Mouse (Mus musculus) adrenal gland, postnatal 36 days (tissue): ENCODE measurements around the gene Zbtb32. TPM values are rescaled to one million over a fixed set of nuclear protein-coding genes. Genes with fewer than 3 reads are reported as not detected.

Experiments used
- DNase-seq, 2 experiments: peaks; one replicate each; pipeline ENCODE4 v3.0.0; 2021; ENCODE audit warnings: mixed read lengths in 1 of 2
- total RNA-seq, 2 experiments: library from RNA; stranded (reverse); gene quantifications; 2 replicates each; pipeline ENCODE4 v1.2.3; 2021

The Zbtb32 gene
- total RNA-seq, 2 experiments from 2014 or later, result 0.72 TPM; not detected in 1

- DNase-seq, result no peak
These were observed 1.9 kb upstream of the Zbtb32 start for GRCm38 (mm10) chr7:30600651-30601050.

- DNase-seq, result peak; percentile 96
These were observed 1.2 kb upstream of the Zbtb32 start for GRCm38 (mm10) chr7:30599933-30600353.

GRCm38 (mm10) chr7:30596811-30597210 lies 1.9 kb downstream of the Zbtb32 start:
- no peak for DNase-seq

- DNase-seq, result no peak
These were observed 2.6 kb downstream of the Zbtb32 start for GRCm38 (mm10) chr7:30596093-30596492.

- DNase-seq, result no peak
These were observed 4.1 kb downstream of the Zbtb32 start for GRCm38 (mm10) chr7:30594510-30595024.

- no peak for DNase-seq
These were observed 4.9 kb downstream of the Zbtb32 start for GRCm38 (mm10) chr7:30593579-30594509.

GRCm38 (mm10) chr7:30592772-30593423 lies 5.8 kb downstream of the Zbtb32 start:
- DNase-seq, result no peak

- no peak for DNase-seq
These were observed 7.1 kb downstream of the Zbtb32 start for GRCm38 (mm10) chr7:30591605-30591951.

- DNase-seq, result no peak
These were observed 7.6 kb downstream of the Zbtb32 start for GRCm38 (mm10) chr7:30590927-30591604.

- peak; percentile 84 to 89 for DNase-seq
These were observed 9.0 kb downstream of the Zbtb32 start for GRCm38 (mm10) chr7:30589435-30590301.

- DNase-seq, result peak; percentile 98
These were observed 9.9 kb downstream of the Zbtb32 start, which contains the start of gene Kmt2b for GRCm38 (mm10) chr7:30588676-30589434. TSS of gene Kmt2b (minus strand) at chr7:30588726.

GRCm38 (mm10) chr7:30587842-30588667 lies 10.7 kb downstream of the Zbtb32 start:
- peak; percentile 41 to 58 for DNase-seq

GRCm38 (mm10) chr7:30586455-30587020 lies 12.2 kb downstream of the Zbtb32 start:
- DNase-seq, result no peak

- DNase-seq, result no peak
These were observed 13.5 kb downstream of the Zbtb32 start for GRCm38 (mm10) chr7:30585170-30585569.

GRCm38 (mm10) chr7:30584339-30584738 lies 14.4 kb downstream of the Zbtb32 start:
- DNase-seq, result no peak

- DNase-seq, result no peak
These were observed 17.2 kb downstream of the Zbtb32 start for GRCm38 (mm10) chr7:30581547-30581946.

- DNase-seq, result no peak
These were observed 18.8 kb downstream of the Zbtb32 start for GRCm38 (mm10) chr7:30579950-30580349.

GRCm38 (mm10) chr7:30572969-30573368 lies 25.7 kb downstream of the Zbtb32 start:
- peak; percentile 67 to 75 for DNase-seq

- no peak for DNase-seq
These were observed 26.3 kb downstream of the Zbtb32 start for GRCm38 (mm10) chr7:30572389-30572788.
